Mouse (Mus musculus): ENCODE measurements around the gene Sf3b1. TPM values are rescaled to one million over a fixed set of nuclear protein-coding genes. Genes with fewer than 3 reads are reported as not detected.

Sf3b1 gene
- total and polyA plus RNA-seq, 3 experiments: 111 to 167 (median 118) TPM

- DNase-seq (ENCODE audit: low read depth, low spot score): peak; percentile 42
- H3K4me3 ChIP-seq (ENCODE audit: control insufficient read depth in 1 of 2, insufficient read depth in 1 of 2, low read depth in 2 of 2, low read length in 2 of 2): no peak overlapping the region
- H3K9ac ChIP-seq (ENCODE audit: control insufficient read depth, low read depth, low read length, poor library complexity, severe bottlenecking): no peak overlapping the region
- H3K27me3 ChIP-seq (ENCODE audit: control insufficient read depth in 1 of 2, insufficient read depth in 2 of 2, low read length in 2 of 2): no peaks in the 10 kb centered on the region; a peak in 1 of 4 replicates
- H3K27ac ChIP-seq (ENCODE audit: control insufficient read depth, low read depth, low read length): no peak overlapping the region
- no peaks in the 10 kb centered on the region for H3K79me2 ChIP-seq (ENCODE audit: control insufficient read depth, insufficient read depth, low read length, poor library complexity)
- TF ChIP-seq BHLHE40 (IDR thresholded peaks at IDR 0.05; ENCODE audit: borderline replicate concordance, low read depth, low read length) (no peak), POLR2AphosphoS2 (IDR thresholded peaks at IDR 0.05; ENCODE audit: low read length) (no peak), ELF1 (IDR thresholded peaks at IDR 0.05; ENCODE audit: low read depth, low read length) (no peak), POLR2AphosphoS5 (IDR thresholded peaks at IDR 0.05; ENCODE audit: borderline replicate concordance, low read depth, low read length) (no peak), E2F4 (IDR thresholded peaks at IDR 0.05; ENCODE audit: borderline replicate concordance, low read depth, low read length) (no peak), MYC (IDR thresholded peaks at IDR 0.05; ENCODE audit: low read depth, low read length) (no peak), EP300 (IDR thresholded peaks at IDR 0.05; ENCODE audit: low read depth in 1 of 2, low read length in 2 of 2) (no peak), RCOR1 (IDR thresholded peaks at IDR 0.05; ENCODE audit: low read depth, low read length) (no peak), CHD1 (IDR thresholded peaks at IDR 0.05; ENCODE audit: low read depth, low read length) (no peak), KAT2A (conservative IDR thresholded peaks at IDR 0.05; ENCODE audit: low read depth, low read length) (no peak), GATA1 (IDR thresholded peaks at IDR 0.05; ENCODE audit: low read depth, low read length) (no peak), CTCF (IDR thresholded peaks at IDR 0.05 in 2 of 3, conservative IDR thresholded peaks at IDR 0.05 in 1 of 3; ENCODE audit: control insufficient read depth in 1 of 3, insufficient read depth in 1 of 3, low read depth in 2 of 3, low read length in 3 of 3, poor library complexity in 1 of 3, severe bottlenecking in 1 of 3) (peak; percentile 34 to 49 (median 46); a peak in 5 of 6 replicates), ZC3H11A (IDR thresholded peaks at IDR 0.05; ENCODE audit: low read depth, low read length) (peak; percentile 34; the same call in 1 of the 2 replicates), ZNF384 (IDR thresholded peaks at IDR 0.05; ENCODE audit: low read depth, low read length) (no peak), NELFE (IDR thresholded peaks at IDR 0.05; ENCODE audit: low read depth, low read length) (no peak), MYB (IDR thresholded peaks at IDR 0.05; ENCODE audit: low read depth, low read length) (no peak), SMC3 (IDR thresholded peaks at IDR 0.05; ENCODE audit: low read depth, low read length) (peak; percentile 48), USF2 (IDR thresholded peaks at IDR 0.05; ENCODE audit: borderline replicate concordance in 1 of 2, insufficient read depth in 1 of 2, low read depth in 1 of 2, low read length in 2 of 2) (no peak), UBTF (IDR thresholded peaks at IDR 0.05; ENCODE audit: borderline replicate concordance, insufficient read depth, low read depth, low read length) (no peak), NRF1 (IDR thresholded peaks at IDR 0.05; ENCODE audit: insufficient read depth, low read depth, low read length, poor library complexity, severe bottlenecking) (no peak), JUND (IDR thresholded peaks at IDR 0.05; ENCODE audit: low read depth, low read length) (no peak), USF1 (IDR thresholded peaks at IDR 0.05; ENCODE audit: low read depth, low read length) (no peak), RAD21 (IDR thresholded peaks at IDR 0.05; ENCODE audit: low read depth, low read length) (peak; percentile 58), CHD2 (IDR thresholded peaks at IDR 0.05; ENCODE audit: low read length) (no peak), GABPA (IDR thresholded peaks at IDR 0.05; ENCODE audit: low read depth, low read length) (no peak), ZKSCAN1 (IDR thresholded peaks at IDR 0.05; ENCODE audit: low read depth, low read length) (no peak), MAZ (IDR thresholded peaks at IDR 0.05; ENCODE audit: low read depth, low read length) (no peak), TCF12 (IDR thresholded peaks at IDR 0.05; ENCODE audit: low read depth, low read length) (no peak), MXI1 (IDR thresholded peaks at IDR 0.05; ENCODE audit: low read depth, low read length) (no peak)
- H3K9me3 ChIP-seq (replicated peaks; ENCODE audit: insufficient read depth, low read length): no peaks in the 10 kb centered on the region
- H3K36me3 ChIP-seq (ENCODE audit: control insufficient read depth in 1 of 2, insufficient read depth in 2 of 2, low read length in 2 of 2): no peaks in the 10 kb centered on the region
- no peaks in the 10 kb centered on the region for H3K4me1 ChIP-seq (ENCODE audit: control insufficient read depth in 1 of 2, insufficient read depth in 2 of 2, low read length in 2 of 2)
These were observed 15.0 kb upstream of the Sf3b1 start for GRCm38 (mm10) chr1:55042246-55042645.

Measured in MEL (cell line).